In genomic region chr5:147300001-147300363, GRCm38 (mm10) we compare ENCODE assay signal across 10 mouse cellular contexts. TPM values are rescaled to one million over a fixed set of nuclear protein-coding genes. Genes with fewer than 3 reads are reported as not detected.
DNase-seq lines count a peak whose midpoint lies in the region; ATAC-seq lines count a peak whose summit lies in the region.
"Had no signal": no experiment of that assay in that cellular context is flagged by ENCODE, and none has a peak within 500 bp of the region (broad histone marks: within the 10 kb centered on the region; RNA-seq: fewer than 3 reads in every experiment).

No protein-coding gene starts in this region.

- ATAC-seq in kidney, embryonic 14.5 days (ENCODE audit: low FRiP score, low TSS enrichment) = no peak
- ATAC-seq in granulocyte monocyte progenitor cell, adult 5-6 weeks (replicated peaks; ENCODE audit: poor library complexity, severe bottlenecking) = 0 out of 2 replicates have a peak, but pooled peaks have one; percentile 4
- no peak for ATAC-seq in midbrain, embryonic 12.5 days (ENCODE audit: low FRiP score, low read depth)

- H3K27ac ChIP-seq in kidney, embryonic 14.5 days (ENCODE audit: low read depth, low read length) = no peak overlapping the region
- H3K27ac ChIP-seq in embryonic facial prominence, embryonic 10.5 days (replicated peaks) = no peak overlapping the region
- no peak overlapping the region for H3K27ac ChIP-seq in midbrain, embryonic 12.5 days (replicated peaks)

- H3K4me3 ChIP-seq in kidney, embryonic 14.5 days (ENCODE audit: low read length) = peak overlapping the region; percentile 22; the same call in 1 of the 2 replicates
- peak overlapping the region; percentile 43 for H3K4me3 ChIP-seq in embryonic facial prominence, embryonic 10.5 days
- peak overlapping the region; percentile 16; the same call in 1 of the 2 replicates for H3K4me3 ChIP-seq in midbrain, embryonic 12.5 days

- H3K36me3 ChIP-seq in kidney, embryonic 14.5 days (ENCODE audit: control insufficient read depth, insufficient read depth, low read length) = no peaks in the 10 kb centered on the region
- H3K36me3 ChIP-seq in embryonic facial prominence, embryonic 10.5 days (replicated peaks) = no peaks in the 10 kb centered on the region
- no peaks in the 10 kb centered on the region for H3K36me3 ChIP-seq in midbrain, embryonic 12.5 days

- DNase-seq in kidney, postnatal 14 days = no peak
- DNase-seq in embryonic facial prominence, embryonic 10.5 days (ENCODE audit: low spot score) = no peak
- no peak for DNase-seq in thymus, postnatal 0 days (ENCODE audit: low spot score)
- no peak for DNase-seq in frontal cortex, postnatal 36 days (ENCODE audit: low spot score in 2 of 2)

- H3K9me3 ChIP-seq in kidney, embryonic 14.5 days (ENCODE audit: control insufficient read depth, low read length) = no peaks in the 10 kb centered on the region
- no peaks in the 10 kb centered on the region for H3K9me3 ChIP-seq in embryonic facial prominence, embryonic 10.5 days
- H3K9me3 ChIP-seq in midbrain, embryonic 12.5 days = no peaks in the 10 kb centered on the region

- WGBS in kidney, embryonic 14.5 days = 6% methylated on average over 4 of the region's 4 CpGs
- under 1% methylated on average over 4 of the region's 4 CpGs for WGBS in embryonic facial prominence, embryonic 10.5 days
- WGBS in midbrain, embryonic 12.5 days = 1% methylated on average over 4 of the region's 4 CpGs

- no peak overlapping the region for H3K9ac ChIP-seq in kidney, embryonic 14.5 days (ENCODE audit: low read depth, low read length)
- no peak overlapping the region for H3K9ac ChIP-seq in midbrain, embryonic 12.5 days (replicated peaks)

- peak overlapping the region; percentile 35 for H3K4me2 ChIP-seq in kidney, embryonic 14.5 days (replicated peaks; ENCODE audit: low read depth, low read length)
- H3K4me2 ChIP-seq in midbrain, embryonic 12.5 days (replicated peaks) = peak overlapping the region; percentile 44

- peaks cover 88% of the 10 kb centered on the region for H3K27me3 ChIP-seq in kidney, embryonic 14.5 days (ENCODE audit: control insufficient read depth, insufficient read depth, low read length)
- H3K27me3 ChIP-seq in embryonic facial prominence, embryonic 10.5 days (replicated peaks; ENCODE audit: low read depth, poor library complexity, severe bottlenecking) = peaks cover 100% of the 10 kb centered on the region
- peaks cover 98% of the 10 kb centered on the region for H3K27me3 ChIP-seq in midbrain, embryonic 12.5 days

- peaks cover 3% of the 10 kb centered on the region; the same call in 1 of the 2 replicates for H3K4me1 ChIP-seq in kidney, embryonic 14.5 days (ENCODE audit: control insufficient read depth, insufficient read depth, low read length)
- H3K4me1 ChIP-seq in embryonic facial prominence, embryonic 10.5 days = peaks cover 22% of the 10 kb centered on the region
- peaks cover 14% of the 10 kb centered on the region; the same call in 1 of the 2 replicates for H3K4me1 ChIP-seq in midbrain, embryonic 12.5 days

RNA-seq across cellular contexts. Expression of gene Cdx2, which starts 7.1 kb away (rescaled TPM):
- not detected in 2 replicates for polyA plus RNA-seq in kidney, embryonic 14.5 days (2014; fragmentation: Nextera tagmentation; extraction: Ambion mirVana)
- polyA plus RNA-seq in embryonic facial prominence, embryonic 10.5 days (2016; fragmentation: Nextera tagmentation; extraction: Ambion mirVana) = not detected in 2 replicates
- not detected in 2 replicates for total RNA-seq in granulocyte monocyte progenitor cell, adult 5-6 weeks (2014; fragmentation: Nextera tagmentation)
- not detected in 2 replicates for total RNA-seq in granulocyte monocyte progenitor cell, adult 5-6 weeks (2017)
- polyA plus RNA-seq in midbrain, embryonic 12.5 days (2016; fragmentation: Nextera tagmentation; extraction: Ambion mirVana) = not detected in 2 replicates
- 0.13 TPM in 1 of 2 replicates, not detected in the other for polyA plus RNA-seq in thymus, postnatal 0 days (2015; fragmentation: Nextera tagmentation; extraction: Ambion mirVana)
- total RNA-seq: left cerebral cortex, postnatal 14 days; neutrophil, adult 5-6 weeks had no signal

RNA-seq across cellular contexts. Expression of gene Urad, which starts 22.3 kb away (rescaled TPM):
- not detected in 2 replicates for polyA plus RNA-seq in kidney, embryonic 14.5 days (2014; fragmentation: Nextera tagmentation; extraction: Ambion mirVana)
- polyA plus RNA-seq in embryonic facial prominence, embryonic 10.5 days (2016; fragmentation: Nextera tagmentation; extraction: Ambion mirVana) = not detected in 2 replicates
- total RNA-seq in granulocyte monocyte progenitor cell, adult 5-6 weeks (2014; fragmentation: Nextera tagmentation) = not detected in 2 replicates
- not detected in 2 replicates for total RNA-seq in granulocyte monocyte progenitor cell, adult 5-6 weeks (2017)
- polyA plus RNA-seq in midbrain, embryonic 12.5 days (2016; fragmentation: Nextera tagmentation; extraction: Ambion mirVana) = not detected in 2 replicates
- polyA plus RNA-seq in thymus, postnatal 0 days (2015; fragmentation: Nextera tagmentation; extraction: Ambion mirVana) = not detected in 2 replicates
- total RNA-seq: left cerebral cortex, postnatal 14 days; neutrophil, adult 5-6 weeks had no signal
- polyA plus RNA-seq: Patski had no signal

RNA-seq across cellular contexts. Expression of gene Pdx1, which starts 30.2 kb away (rescaled TPM):
- polyA plus RNA-seq in kidney, embryonic 14.5 days (2014; fragmentation: Nextera tagmentation; extraction: Ambion mirVana) = 0.19 TPM in 1 of 2 replicates, not detected in the other
- not detected in 2 replicates for polyA plus RNA-seq in embryonic facial prominence, embryonic 10.5 days (2016; fragmentation: Nextera tagmentation; extraction: Ambion mirVana)
- total RNA-seq in granulocyte monocyte progenitor cell, adult 5-6 weeks (2014; fragmentation: Nextera tagmentation) = not detected in 2 replicates
- total RNA-seq in granulocyte monocyte progenitor cell, adult 5-6 weeks (2017) = not detected in 2 replicates
- polyA plus RNA-seq in midbrain, embryonic 12.5 days (2016; fragmentation: Nextera tagmentation; extraction: Ambion mirVana) = not detected in 2 replicates
- not detected in 2 replicates for polyA plus RNA-seq in thymus, postnatal 0 days (2015; fragmentation: Nextera tagmentation; extraction: Ambion mirVana)
- total RNA-seq: left cerebral cortex, postnatal 14 days; neutrophil, adult 5-6 weeks had no signal
- polyA plus RNA-seq: Patski had no signal
